Mouse (Mus musculus): ENCODE data around the gene Gm10999.
"Not testable (repeated sequence)": the region's sequence is repeated elsewhere in the genome, so short reads cannot be mapped to it uniquely, and the experiment has no call there.

Gene Gm10999

DNA sequence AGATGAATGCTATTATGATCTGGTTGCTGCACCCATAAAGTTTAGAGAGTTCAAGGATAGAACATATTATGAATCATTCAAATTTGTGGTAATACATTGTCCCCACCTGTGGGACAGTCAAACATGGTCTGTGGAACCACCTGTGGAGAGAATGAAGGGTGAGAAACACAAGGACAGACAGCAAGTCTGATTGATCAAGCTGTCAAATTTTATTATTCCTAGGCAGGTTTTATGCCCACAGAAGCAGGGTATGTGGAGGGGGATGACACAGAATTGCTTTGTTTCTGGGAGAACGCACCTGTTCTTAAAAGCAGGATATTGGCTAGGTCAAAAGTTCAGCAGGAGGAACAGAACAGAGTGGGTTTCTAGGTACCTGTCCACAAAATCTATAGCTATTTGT lies at the start of gene Gm10999:
Gene Gm10999 (minus strand): TSS at position 101 of the 400 bp plus-strand sequence.
- no peak for DNase-seq

GRCm38 (mm10) chr8:129133475-129133874 lies 2.0 kb upstream of the Gm10999 start:
- DNase-seq: no peak

DNA sequence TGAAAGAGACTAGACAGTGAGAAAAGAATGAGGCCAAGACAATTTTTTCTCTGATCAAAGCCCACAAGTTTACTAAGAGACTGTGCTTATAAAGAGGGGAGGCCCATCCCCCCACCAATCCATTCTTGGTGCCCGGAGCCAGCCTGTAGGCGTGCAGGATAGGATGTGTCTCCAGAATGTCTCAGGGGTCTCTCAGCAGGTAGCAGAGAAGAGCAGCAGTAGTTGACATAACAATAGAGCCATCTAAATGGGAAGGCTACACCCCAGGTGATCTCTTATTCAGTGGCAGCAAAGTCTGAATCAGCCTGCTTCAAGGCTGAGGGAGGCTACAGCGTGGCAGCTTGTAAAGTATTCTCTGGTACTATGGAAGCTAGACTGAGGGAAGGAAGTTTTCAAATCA lies 15.7 kb downstream of the Gm10999 start:
- DNase-seq: not testable (repeated sequence)

Data from lung, postnatal 4 days (tissue).